Mouse (Mus musculus) erythroblast, embryonic 14.5 days (primary cell): ENCODE data around the gene Dnlz.

Source experiments
- GATA1 ChIP-seq: IDR thresholded peaks from 2 replicates; pipeline ENCODE4 v1.6.1; 2012; ENCODE audit warnings: low read length, inconsistent platforms, mixed read lengths
- TAL1 ChIP-seq: IDR thresholded peaks from 3 replicates; pipeline ENCODE4 v1.6.1; 2012; ENCODE audit warnings: low read length, inconsistent platforms, mixed read lengths

- no peak for TF ChIP-seq GATA1
- no peak for TF ChIP-seq TAL1
Observed at GRCm38 (mm10) chr2:26299336-26299735, 52.6 kb downstream of the Dnlz start.
